Mouse (Mus musculus) MEL-GATA-1-ER (cell line): Measurements from ENCODE around the gene Nhlh1.

Source experiments
- DNase-seq: peaks from one replicate; pipeline ENCODE4 v3.0.0-alpha.2; 2012; ENCODE audit warnings: low read depth; ENCODE audit errors: extremely low read depth

Gene Nhlh1

GRCm38 (mm10) chr1:172053541-172054440, 3.6 kb downstream of the Nhlh1 start:
- no peak for DNase-seq

GRCm38 (mm10) chr1:172052766-172053279, 4.5 kb downstream of the Nhlh1 start:
- DNase-seq, result no peak

GRCm38 (mm10) chr1:172049131-172049782, 8.1 kb downstream of the Nhlh1 start:
- DNase-seq, result no peak

- DNase-seq, result no peak
Measured at GRCm38 (mm10) chr1:172048241-172048734, 9.1 kb downstream of the Nhlh1 start.

- DNase-seq, result peak; percentile 64
Measured at GRCm38 (mm10) chr1:172046938-172047337, 10.4 kb downstream of the Nhlh1 start.

GRCm38 (mm10) chr1:172046410-172046809, 11.0 kb downstream of the Nhlh1 start:
- DNase-seq, result no peak

- DNase-seq, result no peak
Measured at GRCm38 (mm10) chr1:172029914-172030313, 27.5 kb downstream of the Nhlh1 start.

- no peak for DNase-seq
Measured at GRCm38 (mm10) chr1:172028394-172029275, 28.7 kb downstream of the Nhlh1 start, which contains the start of gene Vangl2. Gene Vangl2, minus strand, starts transcription at chr1:172028444.

GRCm38 (mm10) chr1:172027809-172028102, 29.6 kb downstream of the Nhlh1 start:
- no peak for DNase-seq

GRCm38 (mm10) chr1:172027010-172027808, 30.2 kb downstream of the Nhlh1 start:
- no peak for DNase-seq

GRCm38 (mm10) chr1:172026201-172026901, 31.0 kb downstream of the Nhlh1 start:
- no peak for DNase-seq

GRCm38 (mm10) chr1:172025201-172025904, 32.0 kb downstream of the Nhlh1 start:
- DNase-seq, result no peak

- no peak for DNase-seq
Measured at GRCm38 (mm10) chr1:172024140-172024895, 33.1 kb downstream of the Nhlh1 start.

- no peak for DNase-seq
Measured at GRCm38 (mm10) chr1:172019863-172020521, 37.4 kb downstream of the Nhlh1 start.

GRCm38 (mm10) chr1:172019339-172019738, 38.0 kb downstream of the Nhlh1 start:
- DNase-seq, result no peak

- no peak for DNase-seq
Measured at GRCm38 (mm10) chr1:172018336-172019311, 38.7 kb downstream of the Nhlh1 start.
